Mouse (Mus musculus): ENCODE results near the gene Pip5k1b. TPM values are rescaled to one million over a fixed set of nuclear protein-coding genes. Genes with fewer than 3 reads are reported as not detected.

The Pip5k1b gene
- total RNA-seq, 1 experiment: 2.1 TPM

- in situ Hi-C loops (cut with MboI; ENCODE audit: low sequenced_read_pairs in 2 of 2, unreplicated experiment in 2 of 2): no loop called here
- no peak overlapping the region for H3K4me3 ChIP-seq (ENCODE audit: insufficient read depth in 1 of 2, low read depth in 1 of 2, low read length in 2 of 2, poor library complexity in 1 of 2, severe bottlenecking in 1 of 2)
- H3K36me3 ChIP-seq (ENCODE audit: control insufficient read depth, insufficient read depth, low read length, poor library complexity, severe bottlenecking): no peaks in the 10 kb centered on the region
- no peak overlapping the region for H3K27ac ChIP-seq (ENCODE audit: insufficient read depth, low read depth, low read length, poor library complexity, severe bottlenecking)
- DNase-seq (ENCODE audit: low read depth, low spot score): no peak
- TF ChIP-seq HCFC1 (IDR thresholded peaks at IDR 0.05; ENCODE audit: borderline replicate concordance, insufficient read depth, low read length) (no peak), ZNF384 (IDR thresholded peaks at IDR 0.05; ENCODE audit: low read depth, low read length) (no peak), CHD2 (IDR thresholded peaks at IDR 0.05; ENCODE audit: low read depth, low read length) (no peak), ZC3H11A (IDR thresholded peaks at IDR 0.05; ENCODE audit: borderline replicate concordance, low read depth, low read length) (no peak), MAFK (IDR thresholded peaks at IDR 0.05; ENCODE audit: insufficient read depth, low read depth, low read length) (no peak)
- no peaks in the 10 kb centered on the region for H3K4me1 ChIP-seq (ENCODE audit: control insufficient read depth in 2 of 2, insufficient read depth in 2 of 2, low read length in 2 of 2, poor library complexity in 1 of 2)
- no peak overlapping the region for H3K9ac ChIP-seq (ENCODE audit: insufficient read depth, low read depth, low read length, poor library complexity, severe bottlenecking)
- H3K9me3 ChIP-seq (ENCODE audit: control insufficient read depth, insufficient read depth, low read depth, low read length): no peaks in the 10 kb centered on the region
Observed at GRCm38 (mm10) chr19:24378470-24378869, 177.2 kb downstream of the Pip5k1b start.

GRCm38 (mm10) chr19:24371763-24372640, 183.7 kb downstream of the Pip5k1b start:
- TF ChIP-seq CHD2 (IDR thresholded peaks at IDR 0.05; ENCODE audit: low read depth, low read length): no peak
- TF ChIP-seq ZNF384 (IDR thresholded peaks at IDR 0.05; ENCODE audit: low read depth, low read length): no peak
- no peak for TF ChIP-seq HCFC1 (IDR thresholded peaks at IDR 0.05; ENCODE audit: borderline replicate concordance, insufficient read depth, low read length)
- TF ChIP-seq ZC3H11A (IDR thresholded peaks at IDR 0.05; ENCODE audit: borderline replicate concordance, low read depth, low read length): no peak
- TF ChIP-seq MAFK (IDR thresholded peaks at IDR 0.05; ENCODE audit: insufficient read depth, low read depth, low read length): no peak
- no peak overlapping the region for H3K9ac ChIP-seq (ENCODE audit: insufficient read depth, low read depth, low read length, poor library complexity, severe bottlenecking)
- H3K27ac ChIP-seq (ENCODE audit: insufficient read depth, low read depth, low read length, poor library complexity, severe bottlenecking): no peak overlapping the region

DNA sequence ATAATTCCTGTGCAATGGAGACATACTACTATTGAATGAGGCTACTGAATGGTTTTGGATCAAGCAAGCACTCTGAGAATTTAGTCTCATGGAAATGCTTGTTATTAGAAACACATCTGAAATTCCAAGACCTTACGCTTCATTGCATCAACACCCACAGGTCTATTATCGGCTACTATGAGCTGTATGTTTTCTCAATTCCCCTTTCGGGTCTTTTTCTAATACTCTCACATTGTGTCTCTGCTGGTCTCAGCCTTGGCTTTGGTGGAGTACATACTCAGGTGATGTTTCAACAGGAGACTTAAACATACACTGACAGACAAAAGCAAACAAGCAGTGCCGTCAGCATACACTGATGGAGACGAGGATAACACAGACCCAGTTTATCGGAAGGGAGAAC, 187.3 kb downstream of the Pip5k1b start:
- no peaks in the 10 kb centered on the region for H3K36me3 ChIP-seq (ENCODE audit: control insufficient read depth, insufficient read depth, low read length, poor library complexity, severe bottlenecking)
- H3K4me3 ChIP-seq (ENCODE audit: insufficient read depth in 1 of 2, low read depth in 1 of 2, low read length in 2 of 2, poor library complexity in 1 of 2, severe bottlenecking in 1 of 2): no peak overlapping the region
- H3K9me3 ChIP-seq (ENCODE audit: control insufficient read depth, insufficient read depth, low read depth, low read length): no peaks in the 10 kb centered on the region
- no peak for TF ChIP-seq MAFK (IDR thresholded peaks at IDR 0.05; ENCODE audit: insufficient read depth, low read depth, low read length)
- no peak for DNase-seq (ENCODE audit: low read depth, low spot score)
- H3K9ac ChIP-seq (ENCODE audit: insufficient read depth, low read depth, low read length, poor library complexity, severe bottlenecking): no peak overlapping the region
- no peak overlapping the region for H3K27ac ChIP-seq (ENCODE audit: insufficient read depth, low read depth, low read length, poor library complexity, severe bottlenecking)
- no peaks in the 10 kb centered on the region for H3K4me1 ChIP-seq (ENCODE audit: control insufficient read depth in 2 of 2, insufficient read depth in 2 of 2, low read length in 2 of 2, poor library complexity in 1 of 2)
- in situ Hi-C loops (cut with MboI; ENCODE audit: low sequenced_read_pairs in 2 of 2, unreplicated experiment in 2 of 2): no loop called here

More at GRCm38 (mm10) chr19:24371763-24372640, 183.7 kb downstream of the Pip5k1b start:
- H3K9me3 ChIP-seq (ENCODE audit: control insufficient read depth, insufficient read depth, low read depth, low read length): no peaks in the 10 kb centered on the region
- H3K36me3 ChIP-seq (ENCODE audit: control insufficient read depth, insufficient read depth, low read length, poor library complexity, severe bottlenecking): no peaks in the 10 kb centered on the region
- no peak for DNase-seq (ENCODE audit: low read depth, low spot score)
- in situ Hi-C loops (cut with MboI; ENCODE audit: low sequenced_read_pairs in 2 of 2, unreplicated experiment in 2 of 2): no loop called here
- no peaks in the 10 kb centered on the region for H3K4me1 ChIP-seq (ENCODE audit: control insufficient read depth in 2 of 2, insufficient read depth in 2 of 2, low read length in 2 of 2, poor library complexity in 1 of 2)
- no peak overlapping the region for H3K4me3 ChIP-seq (ENCODE audit: insufficient read depth in 1 of 2, low read depth in 1 of 2, low read length in 2 of 2, poor library complexity in 1 of 2, severe bottlenecking in 1 of 2)

- Histone ChIP-seq H3K27ac (ENCODE audit: insufficient read depth, low read depth, low read length, poor library complexity, severe bottlenecking) (no peak overlapping the region), H3K9ac (ENCODE audit: insufficient read depth, low read depth, low read length, poor library complexity, severe bottlenecking) (no peak overlapping the region), H3K9me3 (ENCODE audit: control insufficient read depth, insufficient read depth, low read depth, low read length) (no peaks in the 10 kb centered on the region), H3K36me3 (ENCODE audit: control insufficient read depth, insufficient read depth, low read length, poor library complexity, severe bottlenecking) (no peaks in the 10 kb centered on the region), H3K4me1 (ENCODE audit: control insufficient read depth in 2 of 2, insufficient read depth in 2 of 2, low read length in 2 of 2, poor library complexity in 1 of 2) (no peaks in the 10 kb centered on the region), H3K4me3 (ENCODE audit: insufficient read depth in 1 of 2, low read depth in 1 of 2, low read length in 2 of 2, poor library complexity in 1 of 2, severe bottlenecking in 1 of 2) (no peak overlapping the region)
- TF ChIP-seq ZC3H11A (IDR thresholded peaks at IDR 0.05; ENCODE audit: borderline replicate concordance, low read depth, low read length): no peak
- no peak for TF ChIP-seq MAFK (IDR thresholded peaks at IDR 0.05; ENCODE audit: insufficient read depth, low read depth, low read length)
- DNase-seq (ENCODE audit: low read depth, low spot score): no peak
- in situ Hi-C loops (cut with MboI; ENCODE audit: low sequenced_read_pairs in 2 of 2, unreplicated experiment in 2 of 2): no loop called here
Observed at GRCm38 (mm10) chr19:24367722-24368121, 187.9 kb downstream of the Pip5k1b start.

GRCm38 (mm10) chr19:24366747-24367146, 188.9 kb downstream of the Pip5k1b start:
- DNase-seq (ENCODE audit: low read depth, low spot score): no peak
- H3K36me3 ChIP-seq (ENCODE audit: control insufficient read depth, insufficient read depth, low read length, poor library complexity, severe bottlenecking): no peaks in the 10 kb centered on the region
- H3K9ac ChIP-seq (ENCODE audit: insufficient read depth, low read depth, low read length, poor library complexity, severe bottlenecking): no peak overlapping the region
- no peak overlapping the region for H3K4me3 ChIP-seq (ENCODE audit: insufficient read depth in 1 of 2, low read depth in 1 of 2, low read length in 2 of 2, poor library complexity in 1 of 2, severe bottlenecking in 1 of 2)
- no peak for TF ChIP-seq ZNF384 (IDR thresholded peaks at IDR 0.05; ENCODE audit: low read depth, low read length)
- TF ChIP-seq HCFC1 (IDR thresholded peaks at IDR 0.05; ENCODE audit: borderline replicate concordance, insufficient read depth, low read length): no peak
- TF ChIP-seq ZC3H11A (IDR thresholded peaks at IDR 0.05; ENCODE audit: borderline replicate concordance, low read depth, low read length): no peak
- TF ChIP-seq MAFK (IDR thresholded peaks at IDR 0.05; ENCODE audit: insufficient read depth, low read depth, low read length): no peak
- TF ChIP-seq CHD2 (IDR thresholded peaks at IDR 0.05; ENCODE audit: low read depth, low read length): no peak
- H3K27ac ChIP-seq (ENCODE audit: insufficient read depth, low read depth, low read length, poor library complexity, severe bottlenecking): no peak overlapping the region
- in situ Hi-C loops (cut with MboI; ENCODE audit: low sequenced_read_pairs in 2 of 2, unreplicated experiment in 2 of 2): no loop called here
- no peaks in the 10 kb centered on the region for H3K9me3 ChIP-seq (ENCODE audit: control insufficient read depth, insufficient read depth, low read depth, low read length)
- H3K4me1 ChIP-seq (ENCODE audit: control insufficient read depth in 2 of 2, insufficient read depth in 2 of 2, low read length in 2 of 2, poor library complexity in 1 of 2): no peaks in the 10 kb centered on the region; a peak in 1 of 4 replicates
